Mouse (Mus musculus) heart, embryonic 13.5 days (tissue): Measurements from ENCODE around the gene Skint3. TPM values are rescaled to one million over a fixed set of nuclear protein-coding genes. Genes with fewer than 3 reads are reported as not detected.

Experiments
- polyA plus RNA-seq: library from polyadenylated mRNA; unstranded; fragments of >200 nt; fragmentation: Nextera tagmentation; extraction: Ambion mirVana; gene quantifications from 2 replicates; pipeline ENCODE4 v1.2.1, GENCODE M21; 2015

Skint3 gene
- polyA plus RNA-seq, 1 experiment from 2014 or later = not detected

Other genes starting within 250 kb of the Skint3 start
- not detected in 2 replicates for gene Skint1, start 226.0 kb upstream of the Skint3 start, polyA plus RNA-seq
- not detected in 2 replicates for gene Skint4, start 160.2 kb upstream of the Skint3 start, polyA plus RNA-seq
- gene Skint9, start 201.7 kb downstream of the Skint3 start, polyA plus RNA-seq = not detected in 2 replicates